Mouse (Mus musculus): ENCODE measurements around the gene Cyp2u1.

Cyp2u1 gene

DNA sequence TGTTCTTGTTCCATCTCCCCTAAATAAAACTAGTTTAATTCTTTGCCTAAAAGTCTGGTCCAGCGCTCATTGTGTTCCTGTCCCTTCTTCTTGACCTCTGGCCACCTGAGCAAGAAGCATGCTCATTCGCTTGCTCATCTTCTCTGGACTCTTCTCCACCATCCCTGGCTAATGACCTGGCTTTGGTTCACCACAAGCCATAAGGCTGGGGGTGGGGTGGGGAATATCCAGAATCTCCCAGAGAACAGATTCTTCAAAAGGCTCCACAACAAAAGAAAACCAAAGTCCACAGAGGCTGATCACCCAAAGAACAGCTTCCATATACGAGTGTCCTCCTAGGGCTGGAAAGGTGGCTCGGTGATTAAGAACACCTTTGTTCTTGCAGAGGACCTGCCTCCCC is 48.0 kb downstream of the Cyp2u1 start:
- DNase-seq = no peak

DNA sequence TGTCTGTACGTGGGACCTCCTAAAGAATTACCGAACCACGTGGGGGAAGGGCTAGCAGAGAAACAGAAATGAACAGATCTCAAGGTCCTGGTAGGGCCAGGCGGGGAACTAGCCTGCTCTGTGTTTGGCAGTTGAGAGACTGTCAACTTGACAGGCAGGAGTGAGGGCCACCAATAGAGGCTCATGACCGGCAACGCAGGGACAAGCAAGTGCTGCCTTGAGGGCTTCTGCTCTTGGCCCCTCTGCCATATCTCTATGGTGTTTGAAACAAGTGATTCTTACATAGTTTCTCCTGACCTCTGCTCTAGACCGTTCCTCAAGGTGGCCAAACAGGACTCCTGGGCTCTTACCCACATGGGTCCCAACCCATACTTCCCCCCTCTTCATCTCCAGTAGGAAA is 51.4 kb downstream of the Cyp2u1 start:
- peak; percentile 7 for DNase-seq

DNA sequence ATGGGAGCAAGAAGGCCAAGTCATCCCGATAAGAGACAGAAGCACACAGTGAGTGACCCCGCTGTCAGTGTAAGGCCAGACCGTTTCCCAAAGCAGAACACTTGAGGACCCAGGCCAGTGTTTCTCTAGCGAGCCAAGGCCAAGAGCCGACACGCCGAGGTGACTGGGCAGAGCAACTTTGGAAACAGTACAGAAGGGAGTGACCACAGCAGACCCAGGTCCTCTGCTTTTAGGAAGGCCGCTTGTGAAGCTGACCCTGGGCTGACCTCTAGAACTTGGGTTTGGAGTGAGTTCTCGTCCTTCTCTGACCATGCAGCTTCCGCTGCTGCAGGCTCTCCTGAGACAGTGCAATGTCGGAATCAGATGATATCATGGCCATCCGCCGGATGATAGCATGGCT is 52.0 kb downstream of the Cyp2u1 start:
- no peak for DNase-seq

DNA sequence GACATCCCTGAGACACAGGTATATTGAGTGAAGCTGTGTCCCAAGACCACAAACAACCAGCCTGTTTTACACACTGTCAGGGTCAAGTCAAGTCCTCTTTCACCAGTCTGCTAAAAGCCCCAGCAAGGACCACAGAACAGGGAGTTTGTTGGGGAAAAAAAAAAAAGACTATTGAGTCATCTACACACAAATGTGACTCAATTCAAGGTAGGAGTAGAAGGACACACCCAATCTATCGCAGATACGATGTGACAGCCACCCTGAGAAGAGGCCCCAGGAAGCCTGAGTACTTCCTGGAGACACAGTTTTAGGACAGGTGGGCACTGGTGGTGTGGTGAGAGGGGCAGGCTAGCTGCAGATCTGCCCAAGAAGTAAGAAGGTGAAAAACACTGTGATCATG is 52.7 kb downstream of the Cyp2u1 start:
- DNase-seq = no peak

DNA sequence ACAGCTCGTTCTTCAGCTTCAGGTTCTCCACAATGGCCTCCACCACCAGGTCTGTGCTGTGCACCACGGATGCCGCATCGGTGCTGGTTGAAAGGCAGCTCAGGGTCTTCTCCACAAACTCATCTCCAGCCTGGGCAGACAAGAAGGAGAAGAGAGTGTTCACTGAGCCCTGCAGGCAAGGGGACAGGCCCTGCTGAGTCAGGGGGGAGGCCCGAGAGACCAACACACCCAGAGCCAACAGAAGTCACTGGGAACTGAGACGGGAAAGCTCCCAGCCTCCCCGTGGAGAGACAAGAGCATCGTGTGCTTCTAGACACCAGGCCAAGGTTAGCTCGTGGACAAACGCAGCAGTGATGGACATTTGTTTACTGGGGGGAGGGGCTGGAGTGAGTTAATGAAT is 54.6 kb downstream of the Cyp2u1 start:
- no peak for DNase-seq

DNA sequence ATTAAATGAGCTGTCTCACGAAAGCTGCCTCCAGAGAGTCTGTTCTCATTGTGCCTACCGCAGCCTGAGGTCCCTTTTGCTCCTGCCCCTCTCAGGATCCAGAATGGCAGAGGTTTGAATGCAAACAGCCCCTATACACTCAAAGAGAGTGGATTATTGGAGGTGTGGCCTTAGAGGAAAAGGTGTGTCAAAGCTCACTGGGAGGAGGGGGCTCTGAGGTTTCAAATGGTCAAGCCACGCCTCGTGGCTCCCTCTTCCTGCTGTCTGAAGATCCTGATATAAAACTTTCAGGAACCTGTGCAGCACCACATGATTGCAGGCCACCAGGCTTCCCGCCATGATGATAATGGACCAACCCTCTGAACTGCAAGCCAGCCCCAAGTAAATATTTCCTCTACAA is 55.2 kb downstream of the Cyp2u1 start:
- no peak for DNase-seq

DNA sequence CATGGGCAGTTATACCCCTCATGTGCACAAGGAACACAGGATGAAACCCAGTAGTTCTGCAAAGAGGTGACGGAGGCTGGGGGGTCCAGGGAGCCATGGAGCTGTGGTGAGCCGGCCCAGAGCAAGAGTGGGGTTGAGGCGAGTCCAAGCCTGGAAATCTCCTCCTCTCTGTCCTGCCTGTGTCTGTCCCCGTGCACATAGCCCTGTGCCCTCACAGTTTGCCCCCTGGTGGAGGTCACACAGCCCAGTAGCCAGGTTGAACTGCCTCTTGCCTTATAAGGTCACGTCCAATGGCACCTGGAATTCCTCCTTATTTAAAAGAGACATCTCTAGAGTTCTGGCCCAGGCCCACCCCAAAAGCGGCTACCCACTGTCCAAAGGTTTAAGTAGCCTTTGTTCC is 55.6 kb downstream of the Cyp2u1 start:
- DNase-seq = no peak

DNA sequence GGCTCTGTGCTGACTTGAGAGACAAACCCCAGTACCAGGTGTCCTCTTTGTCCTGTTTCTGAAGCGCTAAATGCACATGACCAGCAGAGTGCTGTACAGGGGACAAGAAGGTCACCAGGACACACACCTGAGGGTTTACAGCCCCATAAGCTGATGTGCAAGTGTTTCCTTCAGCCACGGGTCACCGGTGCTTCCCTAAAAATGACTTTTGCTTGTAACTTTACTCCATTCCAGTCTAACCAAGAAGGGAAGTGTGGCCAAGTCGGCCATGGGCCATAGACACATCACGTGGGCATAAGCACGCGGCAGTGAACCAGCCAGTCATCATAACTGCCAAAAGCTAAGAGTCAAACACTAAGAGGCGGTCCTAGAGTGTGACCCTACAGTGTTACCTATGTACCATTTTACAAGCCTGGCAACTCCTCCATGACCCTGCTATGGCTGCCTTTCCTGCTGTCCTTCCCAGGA is 56.4 kb downstream of the Cyp2u1 start:
- DNase-seq = peak; percentile 10

DNA sequence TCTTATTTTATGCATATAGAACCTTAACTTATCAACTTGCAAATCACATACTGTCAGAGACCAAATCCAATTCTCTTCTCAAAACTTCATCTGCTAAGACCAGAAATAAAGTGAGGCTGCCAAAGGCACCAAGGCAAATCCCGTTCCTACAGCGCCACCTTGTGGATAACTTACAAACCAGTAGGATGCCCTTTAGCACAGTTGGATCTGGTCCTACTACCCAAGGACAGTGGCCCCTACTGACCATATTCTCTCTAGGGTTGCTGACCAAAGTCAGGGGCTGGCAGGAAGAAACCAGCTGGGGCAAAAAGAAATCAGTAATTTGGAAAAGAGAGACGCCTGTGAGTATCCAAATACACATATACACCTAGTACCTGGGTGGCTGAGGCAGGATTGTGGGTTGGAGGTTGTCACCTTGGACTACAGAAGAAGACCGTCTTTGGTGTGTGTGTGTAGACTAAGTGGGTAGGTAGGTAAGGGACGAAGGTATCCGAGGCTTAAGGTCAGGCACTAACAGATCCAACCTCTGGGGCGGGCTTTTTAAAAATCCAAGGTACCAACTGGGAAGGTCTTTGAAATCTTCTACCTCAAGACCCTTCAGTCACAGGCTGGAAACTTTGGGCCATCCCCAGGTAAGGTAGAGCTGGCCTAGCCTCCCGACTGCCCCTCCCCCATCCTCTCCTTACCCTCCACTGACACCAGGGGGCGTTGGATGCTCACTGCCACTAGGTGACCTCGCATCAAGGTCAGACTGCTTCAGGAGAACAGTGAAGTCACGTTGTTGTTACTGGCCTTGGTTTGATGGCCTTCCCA is 57.1 kb downstream of the Cyp2u1 start:
- DNase-seq = peak; percentile 84

Data from lung, postnatal 36 days (tissue).